Mouse (Mus musculus) splenic B cell, adult 2 months (primary cell): Measurements from ENCODE around the gene Gm20696.

ENCODE experiments used
- DNase-seq: peaks from one replicate; pipeline ENCODE4 v3.0.0-alpha.2; 2011; ENCODE audit warnings: low read depth, low spot score
- H3K27me3 ChIP-seq: 2 replicates; pipeline ENCODE4 v1.6.1; 2012; ENCODE audit warnings: mild to moderate bottlenecking, low read length, moderate library complexity, mixed read lengths; ENCODE audit not compliant: control insufficient read depth, poor library complexity, insufficient read depth, severe bottlenecking
- H3K36me3 ChIP-seq: 2 replicates; pipeline ENCODE4 v1.6.1; 2012; ENCODE audit warnings: mild to moderate bottlenecking, low read length, moderate library complexity, mixed read lengths; ENCODE audit not compliant: control insufficient read depth, poor library complexity, insufficient read depth, severe bottlenecking

The Gm20696 gene

DNA sequence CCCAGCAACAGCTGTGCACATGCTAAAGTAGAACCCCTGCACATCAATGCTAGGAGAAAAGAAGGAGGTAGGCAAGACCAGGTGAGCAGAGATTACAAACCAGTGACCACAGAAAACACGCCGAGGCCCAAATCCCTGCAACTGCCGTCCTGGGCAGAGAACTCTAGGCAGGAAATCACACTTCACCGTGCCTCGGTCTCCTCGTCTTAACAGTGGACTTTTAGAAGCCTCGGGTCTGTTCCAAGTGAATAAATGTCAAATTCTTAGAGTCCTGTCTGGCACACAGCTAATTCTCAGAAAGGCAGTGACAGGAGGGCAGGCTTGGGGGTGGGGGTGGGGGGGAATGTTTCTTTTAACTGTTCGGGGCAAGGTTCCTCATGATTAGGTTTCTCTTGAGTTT lies 364.7 kb downstream of the Gm20696 start:
- no peak for DNase-seq
- no peaks in the 10 kb centered on the region for H3K27me3 ChIP-seq
- H3K36me3 ChIP-seq = no peaks in the 10 kb centered on the region; the same call in 1 of the 2 replicates

DNA sequence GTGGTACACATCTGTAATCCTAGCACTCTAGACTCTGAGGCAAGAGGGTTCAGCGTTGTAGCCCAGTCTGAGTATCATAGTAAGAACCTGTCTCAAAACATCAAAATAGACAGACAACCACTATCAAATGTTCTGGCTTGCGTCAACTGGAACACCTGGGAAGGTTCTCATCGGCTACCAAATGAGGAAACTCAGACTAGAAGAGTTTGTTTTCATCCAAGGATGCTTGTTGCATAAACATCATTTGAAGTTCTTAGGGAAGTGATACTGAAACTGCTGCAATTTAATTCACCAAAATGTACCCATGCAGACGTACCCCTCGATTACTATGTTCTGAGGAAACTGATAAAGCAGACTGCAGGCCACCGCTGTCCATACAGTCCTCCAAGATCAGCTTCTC lies 366.4 kb downstream of the Gm20696 start:
- peak; percentile 82 for DNase-seq
- H3K36me3 ChIP-seq = no peaks in the 10 kb centered on the region

GRCm38 (mm10) chr6:99299196-99299595 lies 367.4 kb downstream of the Gm20696 start:
- no peaks in the 10 kb centered on the region for H3K27me3 ChIP-seq
- DNase-seq = peak; percentile 61
- H3K36me3 ChIP-seq = no peaks in the 10 kb centered on the region

More for the DNA sequence above, 366.4 kb downstream of the Gm20696 start:
- no peaks in the 10 kb centered on the region for H3K27me3 ChIP-seq

DNA sequence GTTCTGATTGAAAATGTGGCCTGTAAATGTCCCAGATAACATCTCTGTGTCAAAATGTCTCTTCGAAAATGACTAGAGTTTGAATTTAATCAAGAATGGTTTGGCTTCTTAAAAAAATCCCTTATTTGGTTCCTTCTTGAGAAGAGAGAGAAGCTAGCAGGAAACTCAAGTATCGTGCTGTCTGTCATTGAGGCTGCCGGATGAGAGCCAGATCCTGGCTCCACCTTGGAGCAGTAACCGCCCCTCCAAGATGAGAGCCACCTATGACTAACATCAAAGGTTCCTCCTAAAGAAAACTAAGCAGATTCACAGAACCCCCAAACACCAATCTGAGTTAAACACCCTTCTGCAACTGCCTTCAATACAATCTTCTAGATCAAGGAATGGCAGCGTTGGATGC lies 369.1 kb downstream of the Gm20696 start:
- no peak for DNase-seq
- no peaks in the 10 kb centered on the region for H3K27me3 ChIP-seq

DNA sequence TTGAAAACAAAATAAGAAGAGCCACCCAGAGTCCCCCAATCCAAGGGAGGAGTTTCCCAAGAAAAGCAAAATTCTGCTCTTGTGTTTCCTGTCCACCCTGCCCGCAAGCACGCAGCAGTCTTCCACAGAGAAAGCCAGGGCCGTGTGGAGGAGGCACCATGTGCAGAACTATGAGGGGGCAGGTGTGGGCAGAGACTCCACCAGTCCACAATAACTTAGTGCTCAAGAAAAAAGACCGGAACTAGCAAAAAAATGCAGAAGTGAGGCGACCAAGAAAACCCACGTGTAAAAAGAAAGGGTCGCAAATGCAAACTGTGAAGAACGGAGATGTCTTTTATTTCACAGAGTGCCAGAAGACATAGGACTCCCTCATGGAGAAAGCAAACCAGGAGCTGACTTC lies 371.1 kb downstream of the Gm20696 start:
- Histone ChIP-seq H3K27me3 (no peaks in the 10 kb centered on the region), H3K36me3 (no peaks in the 10 kb centered on the region)
- DNase-seq = peak; percentile 69

More for the DNA sequence above, 369.1 kb downstream of the Gm20696 start:
- H3K36me3 ChIP-seq = no peaks in the 10 kb centered on the region

DNA sequence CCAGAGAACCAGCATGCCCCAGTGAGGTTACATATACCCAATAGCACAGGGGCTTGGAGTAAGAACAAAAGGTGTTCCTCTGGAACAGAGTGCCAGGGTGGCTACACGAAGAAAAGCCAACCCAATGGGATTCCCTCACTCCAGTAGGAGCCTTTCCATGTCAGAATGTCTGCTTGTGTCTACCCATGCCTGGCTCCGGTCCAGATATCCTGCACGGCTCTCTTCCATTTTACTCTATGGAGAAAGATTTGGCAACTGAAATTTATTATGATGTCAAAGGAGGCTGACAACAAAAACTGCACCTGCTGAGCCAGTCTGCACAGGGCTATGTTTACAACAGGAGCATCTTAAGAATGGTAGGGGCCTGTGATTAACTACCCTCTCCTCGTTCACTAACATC lies 377.4 kb downstream of the Gm20696 start:
- H3K36me3 ChIP-seq = peaks cover 1% of the 10 kb centered on the region; the same call in 1 of the 2 replicates
- no peaks in the 10 kb centered on the region for H3K27me3 ChIP-seq
- no peak for DNase-seq

DNA sequence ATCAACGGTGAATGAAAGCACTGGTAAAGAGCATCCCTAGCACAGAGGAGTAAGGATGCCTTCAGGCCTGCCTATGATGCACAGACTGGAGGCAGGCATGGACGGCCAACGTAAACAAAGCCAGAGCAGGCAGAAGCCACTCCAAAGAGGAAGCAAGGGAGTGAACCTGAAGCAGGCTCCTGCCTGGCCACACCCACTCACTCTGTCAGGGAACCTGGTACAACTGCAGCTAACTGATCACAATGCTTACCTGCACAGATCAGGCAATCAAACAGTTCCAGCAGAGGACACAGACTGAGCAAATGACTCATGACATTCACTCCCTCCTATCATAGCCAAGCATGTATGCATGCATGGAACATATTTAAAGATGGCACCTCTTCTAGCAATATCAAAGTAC lies 381.6 kb downstream of the Gm20696 start:
- peak; percentile 39 for DNase-seq
- H3K36me3 ChIP-seq = peaks cover 1% of the 10 kb centered on the region; the same call in 1 of the 2 replicates
- H3K27me3 ChIP-seq = no peaks in the 10 kb centered on the region

GRCm38 (mm10) chr6:99284019-99284418 lies 382.6 kb downstream of the Gm20696 start:
- no peaks in the 10 kb centered on the region for H3K27me3 ChIP-seq
- H3K36me3 ChIP-seq = peaks cover 1% of the 10 kb centered on the region; the same call in 1 of the 2 replicates
- no peak for DNase-seq

DNA sequence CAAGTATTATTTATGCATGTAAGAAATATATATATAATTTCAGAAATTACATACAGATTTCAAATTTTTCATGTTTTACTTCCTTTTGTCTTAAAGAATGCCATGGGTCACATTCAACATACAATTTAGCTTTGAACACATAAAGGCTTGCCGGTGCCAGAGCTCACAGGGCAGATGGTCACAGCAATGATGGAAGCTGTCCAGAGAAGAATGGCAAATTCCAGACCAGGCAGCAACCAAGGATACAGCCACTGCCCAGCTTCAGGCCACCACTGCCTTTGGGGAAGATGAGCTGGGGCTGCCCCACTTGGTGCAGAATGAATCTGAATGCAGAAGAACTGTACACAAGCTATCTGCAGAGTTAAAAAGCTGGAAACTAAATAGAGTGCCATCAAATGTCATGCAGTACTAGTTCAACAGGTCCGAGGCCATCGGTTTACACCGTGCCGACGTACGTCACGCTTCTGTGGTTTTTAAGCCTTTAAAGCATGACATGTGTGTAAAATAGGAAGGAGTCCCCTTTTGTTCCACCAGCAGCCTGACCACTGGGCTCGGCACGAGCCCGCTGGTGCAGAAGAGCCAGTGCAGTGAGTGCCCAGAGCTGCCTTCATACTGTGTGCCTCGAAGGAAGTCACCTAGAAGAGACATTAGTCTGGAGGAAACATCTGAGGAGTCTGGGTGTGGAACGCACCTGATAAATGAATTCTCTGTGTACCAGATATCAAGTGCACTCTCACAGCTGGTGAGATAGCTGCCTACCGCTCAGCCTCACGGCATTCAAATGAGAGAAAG lies 383.5 kb downstream of the Gm20696 start:
- peak; percentile 76 for DNase-seq
- Histone ChIP-seq H3K36me3 (peaks cover 1% of the 10 kb centered on the region; the same call in 1 of the 2 replicates), H3K27me3 (no peaks in the 10 kb centered on the region)

GRCm38 (mm10) chr6:99281433-99281832 lies 385.2 kb downstream of the Gm20696 start:
- no peaks in the 10 kb centered on the region for H3K27me3 ChIP-seq
- DNase-seq = peak; percentile 61
- no peaks in the 10 kb centered on the region for H3K36me3 ChIP-seq

- Histone ChIP-seq H3K27me3 (no peaks in the 10 kb centered on the region), H3K36me3 (no peaks in the 10 kb centered on the region)
- no peak for DNase-seq
These were observed 386.0 kb downstream of the Gm20696 start for GRCm38 (mm10) chr6:99280619-99281018.

DNA sequence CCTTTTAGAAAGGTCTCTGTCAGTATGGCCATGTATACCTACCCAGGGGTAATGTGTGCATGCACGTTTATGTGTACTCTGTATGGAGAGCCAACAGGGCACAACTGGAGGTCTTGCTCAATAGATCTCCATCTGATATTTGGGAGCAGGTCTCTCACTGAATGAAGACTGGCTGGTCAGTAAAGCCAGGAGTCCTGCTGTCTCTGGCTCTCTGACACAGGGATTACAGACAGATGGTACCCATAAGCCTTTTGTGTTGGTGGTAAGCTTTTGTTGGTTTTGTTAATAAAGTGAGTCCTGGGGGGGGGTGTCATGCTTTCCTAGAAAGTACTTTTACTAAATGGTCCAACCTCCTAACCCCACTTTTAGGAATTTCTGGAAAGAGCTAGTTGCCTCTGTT lies 389.3 kb downstream of the Gm20696 start:
- DNase-seq = no peak
- H3K36me3 ChIP-seq = no peaks in the 10 kb centered on the region
- no peaks in the 10 kb centered on the region for H3K27me3 ChIP-seq

DNA sequence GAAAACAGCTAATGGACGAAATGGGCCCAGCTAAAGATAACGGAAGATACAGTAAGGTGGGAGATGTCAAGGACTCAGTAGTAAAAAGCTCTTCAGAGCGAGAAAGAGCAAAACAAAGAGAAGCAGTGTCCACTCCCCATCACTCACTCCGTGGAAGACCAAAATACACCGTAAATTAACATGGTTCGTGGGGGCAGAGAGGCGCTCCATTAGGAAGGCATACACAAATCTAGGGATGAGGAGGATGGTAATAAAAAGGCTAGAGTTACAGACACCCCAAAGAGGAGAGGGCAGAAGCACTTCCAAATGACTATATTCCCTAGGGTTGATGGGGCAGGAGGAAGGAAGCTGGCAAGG lies 390.3 kb downstream of the Gm20696 start:
- H3K27me3 ChIP-seq = no peaks in the 10 kb centered on the region
- no peaks in the 10 kb centered on the region for H3K36me3 ChIP-seq
- no peak for DNase-seq

DNA sequence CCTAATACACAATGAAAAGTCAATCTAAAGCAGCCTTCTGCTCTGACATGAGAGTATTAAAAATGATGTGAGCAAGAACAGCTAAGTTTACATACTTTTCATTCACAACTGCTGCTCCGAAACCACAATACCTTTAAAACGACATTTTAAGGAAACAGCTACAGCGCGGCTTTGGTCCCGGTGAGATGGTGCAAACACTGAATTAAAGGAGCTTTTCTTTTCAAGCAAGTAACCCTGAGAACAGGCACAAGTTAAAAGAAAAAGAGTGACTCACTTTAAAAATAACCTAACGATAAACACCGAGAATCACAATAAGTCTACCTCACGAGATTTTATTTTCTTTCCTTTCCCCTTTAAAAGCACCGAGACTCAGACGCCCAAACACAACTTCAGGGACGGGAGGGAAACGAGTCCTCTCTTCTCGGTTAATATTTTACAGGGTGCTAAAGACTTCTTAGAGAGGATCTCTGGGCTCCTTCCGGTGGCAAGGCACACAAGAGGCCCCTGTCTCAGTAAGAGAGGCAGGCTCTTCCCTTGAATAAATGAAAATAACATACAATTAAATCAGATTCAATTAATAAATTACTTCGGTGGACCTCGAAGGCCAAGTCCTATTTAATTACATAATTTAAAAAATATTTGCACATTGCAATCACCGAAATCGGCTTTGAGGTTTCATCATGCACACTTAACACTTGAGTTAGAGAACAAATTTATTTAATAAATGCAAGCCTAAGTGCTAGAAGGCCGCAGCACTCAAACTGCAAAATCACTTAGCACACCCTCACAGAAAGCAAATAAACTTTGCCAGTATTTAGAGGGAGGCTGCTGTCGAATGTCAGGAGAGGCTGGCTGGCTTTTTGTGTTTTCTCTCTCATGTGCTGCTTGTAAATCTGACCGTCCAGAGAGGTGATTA lies 391.0 kb downstream of the Gm20696 start:
- H3K36me3 ChIP-seq = no peaks in the 10 kb centered on the region
- peak; percentile 35 for DNase-seq
- no peaks in the 10 kb centered on the region for H3K27me3 ChIP-seq

- no peaks in the 10 kb centered on the region for H3K36me3 ChIP-seq
- DNase-seq = peak; percentile 85
- H3K27me3 ChIP-seq = no peaks in the 10 kb centered on the region
These were observed 391.9 kb downstream of the Gm20696 start for GRCm38 (mm10) chr6:99274667-99275066.
